Mouse (Mus musculus): ENCODE results near the gene Nprl2.

Nprl2 gene

GRCm38 (mm10) chr9:107577871-107578270, 35.8 kb downstream of the Nprl2 start:
- DNase-seq (ENCODE audit: low spot score in 2 of 2), result no peak

DNA sequence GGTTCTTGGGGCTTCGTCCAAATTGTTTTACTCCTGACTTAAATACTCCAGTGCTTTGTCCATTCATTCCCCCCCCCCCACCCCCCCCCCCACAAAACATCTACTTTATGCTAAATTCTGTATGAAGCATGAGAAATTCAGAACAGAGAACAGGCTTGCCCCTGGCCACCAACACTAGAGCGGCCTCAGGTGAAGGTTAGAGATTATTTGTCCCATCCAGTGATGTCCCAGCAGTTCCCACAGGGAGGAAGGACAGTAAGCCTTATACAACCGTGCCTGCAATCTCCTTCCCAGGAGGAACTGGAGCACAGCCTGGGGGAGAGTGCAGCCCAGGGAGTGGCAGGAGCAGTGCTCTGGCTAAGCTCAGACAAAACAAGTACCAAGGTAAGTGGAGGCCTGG, 36.6 kb downstream of the Nprl2 start, which contains the start of gene Naa80:
TSS of gene Naa80 (plus strand) at position 301 of the 400 bp plus-strand sequence.
- DNase-seq (ENCODE audit: low spot score in 2 of 2), result no peak

GRCm38 (mm10) chr9:107579023-107579900, 37.2 kb downstream of the Nprl2 start:
- DNase-seq (ENCODE audit: low spot score in 2 of 2), result no peak

DNA sequence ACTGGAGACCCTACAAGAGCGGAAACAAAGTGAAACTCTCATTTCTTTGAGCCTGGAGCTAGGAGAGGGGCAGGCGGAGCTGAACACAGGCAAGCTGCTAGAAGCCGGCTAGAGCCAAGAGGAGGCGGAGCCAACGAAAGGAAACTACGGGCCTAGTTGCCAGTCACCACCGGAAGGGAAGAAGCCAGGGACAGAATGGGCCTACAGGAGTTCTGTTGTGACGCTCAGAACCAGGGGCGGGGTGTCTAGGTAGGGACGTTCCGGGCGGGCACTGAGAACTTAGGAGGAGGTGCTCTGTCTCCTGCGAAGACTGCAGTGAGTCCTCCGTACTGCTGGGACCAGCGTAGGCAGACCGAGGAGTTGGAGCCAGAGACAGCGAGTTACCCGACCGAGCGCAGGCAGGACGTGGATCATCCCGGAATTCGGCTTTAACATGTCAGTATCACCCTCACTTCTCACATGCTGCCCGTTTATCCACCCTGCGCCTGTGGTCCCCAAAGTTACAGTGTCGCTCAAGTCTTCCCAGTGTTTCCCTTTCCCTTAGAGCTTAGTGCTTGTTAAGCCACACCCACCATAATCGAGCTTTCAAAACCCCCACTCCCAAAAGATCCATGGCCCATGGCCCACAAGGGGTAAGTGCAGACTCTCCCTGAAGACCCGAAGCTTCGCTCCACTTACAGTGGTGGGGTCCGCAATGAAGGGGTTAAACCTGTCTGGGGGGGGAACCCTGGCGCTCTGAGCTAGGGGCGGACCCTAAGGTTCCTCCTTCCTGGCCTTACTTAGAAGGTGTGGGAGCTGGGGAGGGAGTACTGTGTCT, 38.7 kb downstream of the Nprl2 start, which contains the start of gene Hyal3:
TSS of gene Hyal3 (plus strand) at position 318 of the 817 bp plus-strand sequence.
- DNase-seq (ENCODE audit: low spot score in 2 of 2), result peak; percentile 84 to 92

DNA sequence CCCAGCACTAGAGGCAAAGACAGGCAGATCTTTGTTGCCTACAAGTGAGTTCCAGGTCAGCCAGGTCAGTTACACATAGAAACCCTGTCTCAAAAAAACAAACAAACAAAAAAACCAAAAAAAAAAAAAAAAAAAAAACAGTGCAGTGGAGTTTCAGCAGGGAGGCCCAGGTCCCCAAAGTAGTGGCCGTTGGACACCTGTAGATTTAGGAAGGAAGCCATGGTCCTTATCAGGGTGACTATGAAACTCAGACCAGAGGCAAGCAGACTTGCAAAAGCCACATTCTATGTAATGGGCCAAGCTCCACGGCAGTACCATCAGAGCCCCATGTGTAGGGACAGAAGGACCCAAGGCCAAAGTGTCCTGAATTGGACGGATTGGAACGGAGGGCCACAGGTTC, 39.6 kb downstream of the Nprl2 start:
- no peak for DNase-seq (ENCODE audit: low spot score in 2 of 2)

DNA sequence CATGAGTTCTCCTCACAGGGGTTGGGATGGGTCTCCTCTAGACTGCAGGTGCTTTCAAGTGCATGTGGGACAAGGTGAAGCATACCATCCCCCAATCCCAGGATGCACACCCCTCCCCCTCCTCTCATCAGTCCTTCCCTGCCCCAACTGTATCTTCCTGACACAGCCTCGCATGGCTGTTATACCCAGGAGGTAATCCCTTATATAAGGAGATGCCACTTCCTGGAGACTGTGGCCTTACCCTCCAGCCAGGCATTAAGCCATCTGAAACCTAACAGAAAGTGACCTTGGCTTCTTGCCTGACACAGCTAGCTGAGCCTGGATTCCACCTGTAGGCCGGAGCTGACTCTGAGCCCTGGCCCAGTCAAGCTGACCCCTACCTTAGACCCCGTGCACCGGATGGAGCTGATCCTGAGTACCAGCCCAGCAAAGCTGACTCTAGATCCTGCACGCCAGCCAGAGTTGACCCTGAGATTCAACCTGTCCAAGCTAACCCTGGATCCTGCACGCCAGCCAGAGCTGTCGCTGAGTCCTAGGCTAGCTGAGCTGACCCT, 40.6 kb downstream of the Nprl2 start:
- no peak for DNase-seq (ENCODE audit: low spot score in 2 of 2)

- DNase-seq (ENCODE audit: low spot score in 2 of 2), result no peak
Measured at GRCm38 (mm10) chr9:107583174-107583573, 41.1 kb downstream of the Nprl2 start.

GRCm38 (mm10) chr9:107586504-107586903, 44.5 kb downstream of the Nprl2 start:
- no peak for DNase-seq (ENCODE audit: low spot score in 2 of 2)

GRCm38 (mm10) chr9:107586974-107587832, 45.2 kb downstream of the Nprl2 start, which contains the start of gene Ifrd2:
Gene Ifrd2, plus strand, starts transcription at chr9:107587642.
- DNase-seq (ENCODE audit: low spot score in 2 of 2), result peak; percentile 93 to 97

DNA sequence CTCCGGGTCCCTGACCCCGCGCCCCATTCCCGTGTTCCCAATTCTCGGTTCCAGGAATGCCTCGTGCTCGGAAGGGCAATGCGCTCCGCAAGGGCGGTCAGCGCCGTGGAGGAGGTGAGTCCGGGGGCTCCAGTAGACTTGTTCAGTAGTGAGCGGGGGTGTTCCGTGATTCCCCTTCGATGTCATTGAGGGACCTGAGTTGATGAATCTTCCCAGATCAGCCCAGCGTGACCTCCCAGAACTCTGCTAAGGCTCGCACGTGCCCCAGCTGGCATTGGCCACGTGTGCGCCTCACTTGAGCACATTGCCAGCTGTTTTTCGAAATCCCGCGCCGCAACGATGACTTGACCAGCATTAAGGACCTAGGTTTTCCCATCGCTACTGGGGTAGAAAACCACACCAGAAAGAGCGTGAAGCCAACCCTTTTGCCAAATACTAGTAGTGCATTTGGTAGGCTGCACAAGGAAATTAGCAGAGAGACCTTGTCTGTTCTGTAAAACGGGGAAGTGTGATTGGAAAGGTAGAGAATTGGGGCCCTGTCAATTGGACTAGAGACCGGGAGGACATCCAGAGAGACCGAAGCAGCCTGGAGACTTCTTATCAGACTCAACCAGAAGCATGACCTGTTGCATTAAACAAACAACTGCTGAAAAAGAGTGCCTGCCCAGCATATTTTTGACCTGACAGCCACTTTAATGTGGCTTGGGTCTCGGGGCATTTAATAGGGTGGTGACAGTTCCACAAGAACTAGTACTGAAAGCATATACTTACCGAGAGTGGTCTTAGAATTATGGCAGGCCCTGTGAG, 46.0 kb downstream of the Nprl2 start:
- DNase-seq (ENCODE audit: low spot score in 2 of 2), result peak in 1 of 2 experiments; percentile 66

- DNase-seq (ENCODE audit: low spot score in 2 of 2), result no peak
Measured at GRCm38 (mm10) chr9:107590058-107590772, 48.2 kb downstream of the Nprl2 start.

- DNase-seq (ENCODE audit: low spot score in 2 of 2), result no peak
Measured at GRCm38 (mm10) chr9:107590773-107591060, 48.7 kb downstream of the Nprl2 start.

GRCm38 (mm10) chr9:107593101-107593976, 51.3 kb downstream of the Nprl2 start:
- no peak for DNase-seq (ENCODE audit: low spot score in 2 of 2)

GRCm38 (mm10) chr9:107594281-107595062, 52.4 kb downstream of the Nprl2 start:
- no peak for DNase-seq (ENCODE audit: low spot score in 2 of 2)
